ENCODE assay signal across 10 mouse cellular contexts in genomic region chr2:74711721-74712621, GRCm38 (mm10). TPM values are rescaled to one million over a fixed set of nuclear protein-coding genes. Genes with fewer than 3 reads are reported as not detected.
A peak's percentile ranks its signal among the peaks of the same experiment; 100 is the strongest.
DNase-seq lines count a peak whose midpoint lies in the region; ATAC-seq and TF ChIP-seq lines count a peak whose summit lies in the region.
"Had no signal": no experiment of that assay in that cellular context is flagged by ENCODE, and none has a peak within 500 bp of the region (broad histone marks: within the 10 kb centered on the region; RNA-seq: fewer than 3 reads in every experiment).

TSS of gene Hoxd3 (plus strand) at chr2:74711927.
TSS of gene Hoxd4 (plus strand) at chr2:74711929.

- no peak for ATAC-seq in lung, embryonic 14.5 days (ENCODE audit: insufficient read depth)
- no peak for ATAC-seq in forebrain, embryonic 12.5 days (ENCODE audit: low FRiP score)
- peak; percentile 53 for ATAC-seq in intestine, embryonic 15.5 days
- ATAC-seq in liver, postnatal 0 days: no peak

- H3K27ac ChIP-seq in lung, embryonic 14.5 days (ENCODE audit: low read depth): peak within 1 kb of the TSS; percentile 36; the same call in 1 of the 2 replicates
- H3K27ac ChIP-seq in forebrain, embryonic 12.5 days: no peak within 1 kb of the TSS
- H3K27ac ChIP-seq in intestine, embryonic 15.5 days: peak within 1 kb of the TSS; percentile 74
- no peak within 1 kb of the TSS for H3K27ac ChIP-seq in liver, postnatal 0 days (ENCODE audit: low read depth)
- H3K27ac ChIP-seq in layer of hippocampus, adult 2 months: no peak within 1 kb of the TSS

- TF ChIP-seq CTCF in lung, embryonic 14.5 days (IDR thresholded peaks at IDR 0.05; ENCODE audit: low read depth): no peak
- no peak for TF ChIP-seq CTCF in liver, postnatal 0 days (IDR thresholded peaks at IDR 0.05; ENCODE audit: low read depth)
- TF ChIP-seq CTCF in layer of hippocampus, adult 2 months (conservative IDR thresholded peaks at IDR 0.05): no peak

- TF ChIP-seq EP300 in liver, postnatal 0 days (IDR thresholded peaks at IDR 0.05; ENCODE audit: low read depth): no peak

- H3K4me1 ChIP-seq in lung, embryonic 14.5 days (ENCODE audit: insufficient read depth): no peaks in the 10 kb centered on the region
- H3K4me1 ChIP-seq in forebrain, embryonic 12.5 days: peaks cover 8% of the 10 kb centered on the region
- no peaks in the 10 kb centered on the region; the same call in 1 of the 2 replicates for H3K4me1 ChIP-seq in intestine, embryonic 15.5 days (replicated peaks)
- peaks cover 7% of the 10 kb centered on the region for H3K4me1 ChIP-seq in liver, postnatal 0 days (ENCODE audit: insufficient read depth)

- H3K27me3 ChIP-seq in lung, embryonic 14.5 days (ENCODE audit: insufficient read depth, low read length): peaks cover 98% of the 10 kb centered on the region
- H3K27me3 ChIP-seq in forebrain, embryonic 12.5 days: peaks cover 99% of the 10 kb centered on the region
- peaks cover 52% of the 10 kb centered on the region for H3K27me3 ChIP-seq in intestine, embryonic 15.5 days (replicated peaks)
- peaks cover 98% of the 10 kb centered on the region for H3K27me3 ChIP-seq in liver, postnatal 0 days (ENCODE audit: insufficient read depth, low read length)
- H3K27me3 ChIP-seq: CH12.LX had no signal

- H3K36me3 ChIP-seq in lung, embryonic 14.5 days (ENCODE audit: insufficient read depth): no peaks in the 10 kb centered on the region
- no peaks in the 10 kb centered on the region for H3K36me3 ChIP-seq in forebrain, embryonic 12.5 days (replicated peaks)
- no peaks in the 10 kb centered on the region for H3K36me3 ChIP-seq in intestine, embryonic 15.5 days
- no peaks in the 10 kb centered on the region for H3K36me3 ChIP-seq in liver, postnatal 0 days (replicated peaks; ENCODE audit: insufficient read depth, low read length)

- peak within 1 kb of the TSS; percentile 55 for H3K4me2 ChIP-seq in lung, embryonic 14.5 days
- peak within 1 kb of the TSS; percentile 33; the same call in 1 of the 2 replicates for H3K4me2 ChIP-seq in forebrain, embryonic 12.5 days
- peak within 1 kb of the TSS; percentile 73 for H3K4me2 ChIP-seq in intestine, embryonic 15.5 days (replicated peaks)
- peak within 1 kb of the TSS; percentile 34 for H3K4me2 ChIP-seq in liver, postnatal 0 days (ENCODE audit: low read depth, low read length)

- H3K4me3 ChIP-seq in lung, embryonic 14.5 days (ENCODE audit: low read depth, low read length): peak within 1 kb of the TSS; percentile 37
- peak within 1 kb of the TSS; percentile 26 for H3K4me3 ChIP-seq in forebrain, embryonic 12.5 days (replicated peaks)
- H3K4me3 ChIP-seq in intestine, embryonic 15.5 days (replicated peaks): peak within 1 kb of the TSS; percentile 48
- H3K4me3 ChIP-seq in liver, postnatal 0 days (ENCODE audit: low read depth, low read length): peak within 1 kb of the TSS; percentile 36; the same call in 1 of the 2 replicates
- no peak within 1 kb of the TSS for H3K4me3 ChIP-seq in layer of hippocampus, adult 2 months

- WGBS in lung, embryonic 14.5 days: under 1% methylated on average over 64 of the region's 65 CpGs
- under 1% methylated on average over 59 of the region's 65 CpGs for WGBS in forebrain, embryonic 12.5 days
- under 1% methylated on average over 65 of the region's 65 CpGs for WGBS in intestine, embryonic 15.5 days
- WGBS in liver, postnatal 0 days (ENCODE audit: insufficient replicate concordance): under 1% methylated on average over 55 of the region's 65 CpGs

- peak within 1 kb of the TSS; percentile 29; the same call in 1 of the 2 replicates for H3K9ac ChIP-seq in lung, embryonic 14.5 days
- H3K9ac ChIP-seq in forebrain, embryonic 12.5 days: no peak within 1 kb of the TSS; the same call in 1 of the 2 replicates
- peak within 1 kb of the TSS; percentile 66 for H3K9ac ChIP-seq in intestine, embryonic 15.5 days
- H3K9ac ChIP-seq in liver, postnatal 0 days (replicated peaks): no peak within 1 kb of the TSS

- H3K9me3 ChIP-seq in lung, embryonic 14.5 days (ENCODE audit: low read depth, low read length): no peaks in the 10 kb centered on the region
- H3K9me3 ChIP-seq in forebrain, embryonic 12.5 days: no peaks in the 10 kb centered on the region
- no peaks in the 10 kb centered on the region for H3K9me3 ChIP-seq in intestine, embryonic 15.5 days
- no peaks in the 10 kb centered on the region for H3K9me3 ChIP-seq in liver, postnatal 0 days (ENCODE audit: low read length)

- peak; percentile 53 for DNase-seq in lung, embryonic 14.5 days
- no peak for DNase-seq in lung, postnatal 10 days
- DNase-seq in liver, postnatal 0 days: no peak
- DNase-seq in layer of hippocampus, adult 2 months (ENCODE audit: low spot score in 2 of 2): no peak
- DNase-seq in cerebellum, postnatal 25 days: no peak
- DNase-seq in layer of hippocampus, postnatal 36 days: no peak

RNA-seq across cellular contexts. Expression of gene Hoxd3, which starts in this region (rescaled TPM):
- polyA plus RNA-seq in lung, embryonic 14.5 days (2014; fragmentation: Nextera tagmentation; extraction: Ambion mirVana): not detected in 2 replicates
- not detected in 2 replicates for polyA plus RNA-seq in forebrain, embryonic 12.5 days (2016; fragmentation: Nextera tagmentation; extraction: Ambion mirVana)
- 18.8 and 19.2 TPM in 2 replicates for polyA plus RNA-seq in intestine, embryonic 15.5 days (2015; fragmentation: Nextera tagmentation; extraction: Ambion mirVana)
- not detected in 2 replicates for polyA plus RNA-seq in liver, postnatal 0 days (2015; fragmentation: Nextera tagmentation; extraction: Ambion mirVana)
- total RNA-seq in layer of hippocampus, adult 2 months (2021): not detected
- total RNA-seq in layer of hippocampus, postnatal 36 days (2021): not detected
- total RNA-seq: heart, postnatal 10 days had no signal

RNA-seq across cellular contexts. Expression of gene Hoxd4, which starts in this region (rescaled TPM):
- polyA plus RNA-seq in lung, embryonic 14.5 days (2014; fragmentation: Nextera tagmentation; extraction: Ambion mirVana): not detected in 2 replicates
- not detected in 2 replicates for polyA plus RNA-seq in forebrain, embryonic 12.5 days (2016; fragmentation: Nextera tagmentation; extraction: Ambion mirVana)
- 1.2 and 1.6 TPM in 2 replicates for polyA plus RNA-seq in intestine, embryonic 15.5 days (2015; fragmentation: Nextera tagmentation; extraction: Ambion mirVana)
- polyA plus RNA-seq in liver, postnatal 0 days (2015; fragmentation: Nextera tagmentation; extraction: Ambion mirVana): not detected in 2 replicates
- not detected for total RNA-seq in layer of hippocampus, adult 2 months (2021)
- total RNA-seq in layer of hippocampus, postnatal 36 days (2021): not detected

Comparison
In these comparisons a context has a peak if more than half of its experiments do, and no peak if none do; other contexts are left out.
1. RNA of gene Hoxd3 (polyA plus RNA-seq): 18.8 to 19.2 TPM in intestine, embryonic 15.5 days; not detected in lung, embryonic 14.5 days, not detected in forebrain, embryonic 12.5 days and not detected in liver, postnatal 0 days; every median in the first group is over 10 times any median in the second.
2. Peak in DNase-seq, H3K4me3 ChIP-seq, H3K27ac ChIP-seq, H3K9ac ChIP-seq and H3K4me2 ChIP-seq in lung, embryonic 14.5 days; RNA of the genes that start here not detected or under 1 TPM.
3. Peak in every context shown above with its lines, with median percentiles within 50 percentile points of each other: H3K4me2 ChIP-seq.